Mouse (Mus musculus) heart, embryonic 15.5 days (tissue): ENCODE data around the gene Tmem200a. TPM values are rescaled to one million over a fixed set of nuclear protein-coding genes. Genes with fewer than 3 reads are reported as not detected.
A peak's percentile ranks its signal among the peaks of the same experiment; 100 is the strongest.

Experiments
- ATAC-seq: fragments of 200-750 bp; cut with Nextera tagmentation; replicated peaks from 2 replicates; pipeline ENCODE4 v1.8.0; 2017; ENCODE audit warnings: low read depth, moderate TSS enrichment; ENCODE audit not compliant: insufficient number of reproducible peaks, insufficient read depth, low FRiP score
- H3K27ac ChIP-seq: fragments of 300-500 bp; sonication (generic); 2 replicates; pipeline ENCODE4 v1.5.1; 2015; ENCODE audit warnings: mild to moderate bottlenecking, inconsistent platforms
- H3K27me3 ChIP-seq: fragments of 300-500 bp; sonication (generic); 2 replicates; pipeline ENCODE4 v1.6.1; 2015; ENCODE audit warnings: inconsistent platforms
- H3K36me3 ChIP-seq: fragments of 300-500 bp; sonication (generic); 2 replicates; pipeline ENCODE4 v1.6.1; 2015; ENCODE audit warnings: mild to moderate bottlenecking, inconsistent platforms
- H3K4me1 ChIP-seq: fragments of 300-500 bp; sonication (generic); replicated peaks from 2 replicates; pipeline ENCODE4 v1.6.1; 2015; ENCODE audit warnings: inconsistent platforms
- H3K4me2 ChIP-seq: fragments of 300-500 bp; sonication (generic); 2 replicates; pipeline ENCODE4 v1.6.1; 2015; ENCODE audit warnings: inconsistent platforms, mild to moderate bottlenecking, moderate library complexity
- H3K4me3 ChIP-seq: fragments of 300-500 bp; sonication (generic); 2 replicates; pipeline ENCODE4 v1.5.1; 2015; ENCODE audit warnings: mild to moderate bottlenecking, inconsistent platforms
- H3K9ac ChIP-seq: fragments of 300-500 bp; sonication (generic); 2 replicates; pipeline ENCODE4 v1.6.1; 2015; ENCODE audit warnings: mild to moderate bottlenecking, inconsistent platforms
- H3K9me3 ChIP-seq: fragments of 300-500 bp; sonication (generic); replicated peaks from 2 replicates; pipeline ENCODE4 v1.6.1; 2016; ENCODE audit warnings: inconsistent platforms
- WGBS: fragments of 180-500 bp; shearing (Covaris S2); methylation state at CpG from one replicate; pipeline ENCODE4 v1.1.7; 2015; ENCODE audit warnings: mixed read lengths; 5-methylcytosine and 5-hydroxymethylcytosine counted together
- polyA plus RNA-seq: library from polyadenylated mRNA; unstranded; fragments of >200 nt; fragmentation: Nextera tagmentation; extraction: Ambion mirVana; gene quantifications from 2 replicates; pipeline ENCODE4 v1.2.1, GENCODE M21; 2015

The Tmem200a gene
- polyA plus RNA-seq: 0.40 and 1.2 TPM in 2 replicates

DNA sequence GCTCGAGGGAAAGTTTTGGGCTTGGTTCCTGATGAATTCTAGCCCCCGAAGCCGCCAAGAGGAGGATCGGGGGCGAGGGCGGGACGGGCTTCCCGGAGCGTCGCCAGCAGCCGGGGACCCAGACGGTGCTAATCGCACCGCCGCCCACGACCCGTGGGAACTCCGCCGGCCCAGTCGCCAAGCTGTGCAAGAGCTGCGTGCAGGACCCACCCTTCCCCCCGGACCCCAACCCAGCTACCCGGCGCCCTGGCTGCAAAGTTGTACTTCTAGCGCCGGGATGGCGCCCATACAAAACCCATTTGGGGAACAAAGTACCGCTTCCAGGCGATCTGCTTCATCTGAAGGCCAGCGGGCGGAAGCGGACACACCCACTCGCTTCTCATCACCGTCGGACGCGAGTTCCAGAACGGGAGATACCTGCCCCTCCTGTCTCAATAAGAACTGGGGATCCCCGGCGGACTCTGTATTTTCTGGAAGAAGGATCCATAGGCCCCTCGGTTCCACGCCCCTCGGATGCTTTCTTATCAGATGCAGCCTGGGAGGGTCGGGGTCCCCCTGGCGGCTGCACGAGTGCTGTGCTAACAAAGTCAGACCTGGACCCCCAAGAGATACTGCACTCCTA is at the start of gene Tmem200a:
Gene Tmem200a, minus strand, starts transcription at position 532 of the 622 bp plus-strand sequence.
- peaks cover 36% of the 10 kb centered on the region for H3K27me3 ChIP-seq
- H3K9ac ChIP-seq: peak within 1 kb of the TSS; percentile 39
- peaks cover 12% of the 10 kb centered on the region for H3K4me1 ChIP-seq
- H3K36me3 ChIP-seq: no peaks in the 10 kb centered on the region
- H3K4me3 ChIP-seq: peak within 1 kb of the TSS; percentile 55
- no peak for ATAC-seq
- peak within 1 kb of the TSS; percentile 89 for H3K4me2 ChIP-seq
- no peak within 1 kb of the TSS for H3K27ac ChIP-seq
- under 1% methylated on average over 46 of the region's 46 CpGs for WGBS
- no peaks in the 10 kb centered on the region for H3K9me3 ChIP-seq

- H3K9me3 ChIP-seq: no peaks in the 10 kb centered on the region
- ATAC-seq: no peak
- no peak overlapping the region for H3K9ac ChIP-seq
- H3K27ac ChIP-seq: no peak overlapping the region
- no peak overlapping the region for H3K4me2 ChIP-seq
- no peaks in the 10 kb centered on the region for H3K36me3 ChIP-seq
- no peak overlapping the region for H3K4me3 ChIP-seq
- 56% methylated on average over 1 of the region's 1 CpGs for WGBS
- no peaks in the 10 kb centered on the region for H3K27me3 ChIP-seq
- H3K4me1 ChIP-seq: no peaks in the 10 kb centered on the region
Measured at GRCm38 (mm10) chr10:26119822-26120183, 41.0 kb upstream of the Tmem200a start.

GRCm38 (mm10) chr10:26119067-26119821 is 40.4 kb upstream of the Tmem200a start:
- no peak overlapping the region for H3K4me2 ChIP-seq
- no peaks in the 10 kb centered on the region for H3K4me1 ChIP-seq
- no peaks in the 10 kb centered on the region for H3K36me3 ChIP-seq
- H3K4me3 ChIP-seq: no peak overlapping the region
- H3K27me3 ChIP-seq: no peaks in the 10 kb centered on the region
- no peak overlapping the region for H3K9ac ChIP-seq
- WGBS: 70% methylated on average over 6 of the region's 6 CpGs
- no peaks in the 10 kb centered on the region for H3K9me3 ChIP-seq
- ATAC-seq: no peak
- no peak overlapping the region for H3K27ac ChIP-seq

DNA sequence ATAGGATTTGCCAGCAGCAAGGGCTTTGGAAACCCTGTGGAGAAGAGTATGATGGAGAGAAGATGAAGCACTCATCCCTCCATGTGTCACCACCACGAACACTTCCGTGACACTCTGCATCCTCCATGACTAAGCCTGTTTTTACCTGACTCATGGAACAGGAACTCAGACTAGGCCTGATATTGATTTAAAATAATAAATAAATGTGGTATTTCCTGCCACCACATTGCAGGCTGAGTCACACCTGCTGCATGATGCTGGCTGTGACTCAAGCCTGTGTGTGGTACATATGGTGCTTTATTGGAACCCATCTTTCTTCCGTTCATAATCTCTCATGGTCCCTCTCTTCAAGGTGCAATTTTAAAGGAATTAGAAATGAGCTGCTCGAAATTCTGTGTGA is 35.6 kb upstream of the Tmem200a start:
- no peaks in the 10 kb centered on the region for H3K4me1 ChIP-seq
- no peak overlapping the region for H3K4me3 ChIP-seq
- ATAC-seq: no peak
- 75% methylated on average over 4 of the region's 4 CpGs for WGBS
- H3K9me3 ChIP-seq: no peaks in the 10 kb centered on the region
- H3K36me3 ChIP-seq: no peaks in the 10 kb centered on the region
- H3K27ac ChIP-seq: no peak overlapping the region
- H3K27me3 ChIP-seq: no peaks in the 10 kb centered on the region
- no peak overlapping the region for H3K9ac ChIP-seq
- no peak overlapping the region for H3K4me2 ChIP-seq

DNA sequence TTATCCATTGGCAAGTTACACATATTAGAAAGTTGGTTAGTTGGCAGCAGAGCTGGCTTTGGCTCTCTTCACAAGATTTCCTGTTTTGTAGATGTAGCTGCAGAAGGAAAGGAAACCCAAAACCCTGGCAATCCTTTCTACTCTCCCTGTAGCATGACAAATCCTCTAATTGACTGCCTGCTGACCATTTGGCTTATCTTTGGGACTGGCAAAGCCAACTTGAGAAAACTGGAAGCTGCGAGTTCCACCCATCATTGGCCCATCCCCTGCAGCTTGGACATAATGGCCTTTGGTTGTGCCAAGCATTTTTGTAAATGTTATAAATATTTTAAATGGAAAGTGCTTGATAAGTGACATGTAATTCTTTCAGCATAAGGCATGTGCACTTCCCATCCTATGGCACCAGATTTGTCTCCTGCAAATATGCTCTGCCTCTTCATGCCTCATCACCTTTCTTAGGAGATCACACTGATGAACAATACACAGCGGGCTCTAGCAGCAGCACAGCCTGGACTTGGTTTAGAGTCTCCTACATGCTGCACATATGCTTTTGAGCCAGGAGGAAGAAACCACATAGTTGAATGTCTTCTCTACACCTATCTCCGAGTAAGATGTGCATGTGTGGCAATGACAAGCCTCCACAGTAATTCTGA is 24.6 kb upstream of the Tmem200a start:
- Histone ChIP-seq H3K36me3 (no peaks in the 10 kb centered on the region), H3K4me1 (no peaks in the 10 kb centered on the region), H3K27ac (no peak overlapping the region), H3K4me2 (no peak overlapping the region), H3K9me3 (no peaks in the 10 kb centered on the region), H3K9ac (no peak overlapping the region), H3K27me3 (no peaks in the 10 kb centered on the region), H3K4me3 (no peak overlapping the region)
- no peak for ATAC-seq
- WGBS: 71% methylated on average over 3 of the region's 3 CpGs

- peaks cover 12% of the 10 kb centered on the region for H3K4me1 ChIP-seq
- H3K4me2 ChIP-seq: no peak overlapping the region
- no peaks in the 10 kb centered on the region for H3K9me3 ChIP-seq
- H3K27me3 ChIP-seq: peaks cover 24% of the 10 kb centered on the region
- WGBS: 59% methylated on average over 4 of the region's 4 CpGs
- H3K27ac ChIP-seq: no peak overlapping the region
- H3K36me3 ChIP-seq: no peaks in the 10 kb centered on the region
- H3K9ac ChIP-seq: no peak overlapping the region
- H3K4me3 ChIP-seq: no peak overlapping the region
- ATAC-seq: no peak
Measured at GRCm38 (mm10) chr10:26082081-26082480, 3.2 kb upstream of the Tmem200a start.

DNA sequence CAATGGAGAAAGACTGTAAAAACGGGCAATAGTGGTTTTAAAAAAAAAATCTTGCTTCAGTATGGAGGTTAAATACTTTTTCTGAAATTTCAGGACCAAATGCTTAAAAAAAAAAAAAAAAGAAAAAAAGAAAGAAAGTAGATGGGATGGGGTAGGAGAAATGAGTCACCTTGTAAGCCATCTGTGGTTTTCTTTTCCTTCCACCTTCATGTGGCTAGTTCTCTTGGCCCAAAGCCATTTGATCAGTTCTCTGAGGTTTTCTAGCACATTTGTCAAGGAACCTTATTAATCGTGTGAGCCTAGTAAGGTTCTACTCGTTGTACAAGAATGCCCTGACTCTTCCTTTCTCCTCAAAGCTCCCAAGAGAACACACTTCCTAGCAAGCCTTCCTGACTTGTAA is 826 bp upstream of the Tmem200a start:
- peaks cover 12% of the 10 kb centered on the region for H3K4me1 ChIP-seq
- H3K4me2 ChIP-seq: no peak overlapping the region
- peaks cover 36% of the 10 kb centered on the region for H3K27me3 ChIP-seq
- H3K27ac ChIP-seq: no peak overlapping the region
- H3K4me3 ChIP-seq: no peak overlapping the region
- 61% methylated on average over 3 of the region's 3 CpGs for WGBS
- H3K9ac ChIP-seq: no peak overlapping the region
- H3K9me3 ChIP-seq: no peaks in the 10 kb centered on the region
- H3K36me3 ChIP-seq: no peaks in the 10 kb centered on the region
- ATAC-seq: no peak

DNA sequence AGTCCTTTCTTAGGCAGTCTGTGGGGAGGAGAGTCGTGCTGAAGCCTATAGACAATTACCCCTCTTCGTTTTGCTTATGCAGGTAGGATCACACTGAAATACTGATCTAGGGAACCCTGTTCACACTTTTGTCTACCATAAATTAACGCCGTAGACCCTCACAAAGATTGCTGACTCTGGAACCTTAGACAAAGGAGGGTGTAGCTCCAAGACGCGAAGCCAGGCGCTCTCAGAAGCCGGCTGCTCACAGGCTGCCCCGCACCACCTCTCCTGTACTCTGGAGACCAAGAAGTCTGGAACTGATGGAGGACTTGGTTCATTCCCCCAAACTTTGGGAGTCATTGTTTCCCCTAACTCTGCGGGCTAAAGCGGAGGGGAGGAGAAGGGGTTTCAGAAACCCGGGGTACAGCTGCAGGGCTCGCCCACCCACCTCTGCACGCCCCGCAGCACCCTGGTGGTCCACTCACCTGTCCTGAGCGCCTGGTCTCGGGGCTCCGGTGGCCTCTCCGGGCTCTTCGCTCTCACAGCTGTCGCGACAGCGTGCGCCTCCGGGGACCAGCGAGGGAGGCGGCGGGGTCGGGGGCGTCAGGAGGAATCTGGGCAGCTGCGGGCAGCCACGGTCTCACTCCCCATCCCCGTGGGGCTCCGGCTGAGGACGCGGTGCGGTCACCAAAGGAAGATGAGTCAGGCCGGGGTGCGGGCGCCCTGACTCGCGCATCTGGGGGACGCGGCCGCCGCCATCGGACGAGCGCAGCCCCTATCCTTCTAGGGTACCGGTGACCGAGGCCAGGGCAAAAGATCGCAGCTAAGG is 976 bp downstream of the Tmem200a start, which contains the start of gene Gm9767:
Gene Gm9767, plus strand, starts transcription at position 585 of the 811 bp plus-strand sequence.
- Histone ChIP-seq H3K27me3 (peaks cover 36% of the 10 kb centered on the region), H3K36me3 (no peaks in the 10 kb centered on the region), H3K4me1 (peaks cover 12% of the 10 kb centered on the region), H3K27ac (no peak within 1 kb of the TSS), H3K4me2 (peak within 1 kb of the TSS; percentile 89), H3K9ac (peak within 1 kb of the TSS; percentile 39), H3K9me3 (no peaks in the 10 kb centered on the region), H3K4me3 (peak within 1 kb of the TSS; percentile 55)
- ATAC-seq: no peak
- 3% methylated on average over 52 of the region's 52 CpGs for WGBS

GRCm38 (mm10) chr10:26076949-26077348 is 1.9 kb downstream of the Tmem200a start:
- Histone ChIP-seq H3K27ac (no peak overlapping the region), H3K4me1 (peaks cover 12% of the 10 kb centered on the region), H3K27me3 (peaks cover 36% of the 10 kb centered on the region), H3K9me3 (no peaks in the 10 kb centered on the region), H3K4me3 (no peak overlapping the region), H3K36me3 (no peaks in the 10 kb centered on the region), H3K4me2 (no peak overlapping the region), H3K9ac (no peak overlapping the region)
- 80% methylated on average over 9 of the region's 9 CpGs for WGBS
- ATAC-seq: no peak

DNA sequence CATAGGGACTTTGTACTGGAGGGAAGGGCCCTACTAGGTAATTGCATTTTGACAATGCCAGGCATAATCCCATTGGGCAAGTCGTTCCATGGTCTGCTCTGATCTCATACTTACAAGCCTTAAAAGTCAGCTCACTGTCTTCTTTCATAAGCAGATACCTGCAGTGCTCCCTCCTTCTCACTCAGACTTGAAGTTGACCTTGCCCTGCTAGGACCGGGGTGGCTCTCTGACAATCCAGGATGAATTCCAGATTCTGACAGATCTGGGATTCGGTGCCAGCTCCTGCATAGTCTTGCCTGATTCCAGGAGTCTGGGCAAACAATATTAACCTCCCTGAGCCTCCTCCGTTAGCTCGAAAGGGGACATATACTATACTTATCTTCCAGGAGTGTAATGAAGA is 6.9 kb downstream of the Tmem200a start:
- Histone ChIP-seq H3K4me2 (no peak overlapping the region), H3K27ac (no peak overlapping the region), H3K4me1 (no peaks in the 10 kb centered on the region), H3K36me3 (no peaks in the 10 kb centered on the region), H3K9me3 (no peaks in the 10 kb centered on the region), H3K9ac (no peak overlapping the region), H3K27me3 (peaks cover 11% of the 10 kb centered on the region; the same call in 1 of the 2 replicates), H3K4me3 (no peak overlapping the region)
- WGBS: 67% methylated on average over 5 of the region's 5 CpGs
- ATAC-seq: no peak

- H3K4me2 ChIP-seq: no peak overlapping the region
- H3K4me3 ChIP-seq: no peak overlapping the region
- no peaks in the 10 kb centered on the region for H3K27me3 ChIP-seq
- H3K9me3 ChIP-seq: no peaks in the 10 kb centered on the region
- WGBS: 82% methylated on average over 4 of the region's 4 CpGs
- no peak for ATAC-seq
- H3K4me1 ChIP-seq: no peaks in the 10 kb centered on the region
- no peak overlapping the region for H3K9ac ChIP-seq
- no peaks in the 10 kb centered on the region for H3K36me3 ChIP-seq
- H3K27ac ChIP-seq: no peak overlapping the region
Measured at GRCm38 (mm10) chr10:26063071-26063470, 15.8 kb downstream of the Tmem200a start.
